Mouse (Mus musculus) bone marrow, adult 2 months (tissue): Measurements from ENCODE around the gene 2410004P03Rik. TPM values are rescaled to one million over a fixed set of nuclear protein-coding genes. Genes with fewer than 3 reads are reported as not detected.

ENCODE experiments used
- H3K27ac ChIP-seq: fragments of 200-500 bp; 2 replicates; pipeline ENCODE4 v1.5.1; 2012; ENCODE audit warnings: low read depth, mild to moderate bottlenecking, control low read depth, inconsistent platforms, low read length; ENCODE audit not compliant: control insufficient read depth, poor library complexity, insufficient read depth
- H3K4me1 ChIP-seq: fragments of 200-500 bp; 2 replicates; pipeline ENCODE4 v1.6.1; 2011; ENCODE audit warnings: low read length; ENCODE audit not compliant: control insufficient read depth, insufficient read depth
- H3K4me3 ChIP-seq: fragments of 200-500 bp; replicated peaks from 2 replicates; pipeline ENCODE3; 2011; ENCODE audit warnings: mild to moderate bottlenecking, low read depth, low read length, control low read depth; ENCODE audit not compliant: control insufficient read depth
- CTCF ChIP-seq: fragments of 200-500 bp; IDR thresholded peaks from 2 replicates; pipeline ENCODE4 v1.5.1; 2011; ENCODE audit warnings: low read length, control low read depth; ENCODE audit not compliant: control insufficient read depth, insufficient read depth
- POLR2A ChIP-seq: fragments of 200-500 bp; IDR thresholded peaks from 2 replicates; pipeline ENCODE4 v1.6.1; 2011; ENCODE audit warnings: low read depth, mild to moderate bottlenecking, control low read depth, low read length, borderline replicate concordance; ENCODE audit not compliant: control insufficient read depth
- WGBS: fragments of 180-500 bp; shearing (Covaris S2); methylation state at CpG from one replicate; pipeline ENCODE4 v1.1.7; 2018; 5-methylcytosine and 5-hydroxymethylcytosine counted together
- polyA plus RNA-seq: library from polyadenylated mRNA; stranded (reverse); fragments of >200 nt; gene quantifications from 2 replicates; pipeline ENCODE4 v1.2.4, GENCODE M21; 2011; ENCODE audit warnings: low replicate concordance; ENCODE audit not compliant: missing spikeins, insufficient read depth, insufficient read length

The 2410004P03Rik gene
- polyA plus RNA-seq, 1 experiment = 0.57 TPM

DNA sequence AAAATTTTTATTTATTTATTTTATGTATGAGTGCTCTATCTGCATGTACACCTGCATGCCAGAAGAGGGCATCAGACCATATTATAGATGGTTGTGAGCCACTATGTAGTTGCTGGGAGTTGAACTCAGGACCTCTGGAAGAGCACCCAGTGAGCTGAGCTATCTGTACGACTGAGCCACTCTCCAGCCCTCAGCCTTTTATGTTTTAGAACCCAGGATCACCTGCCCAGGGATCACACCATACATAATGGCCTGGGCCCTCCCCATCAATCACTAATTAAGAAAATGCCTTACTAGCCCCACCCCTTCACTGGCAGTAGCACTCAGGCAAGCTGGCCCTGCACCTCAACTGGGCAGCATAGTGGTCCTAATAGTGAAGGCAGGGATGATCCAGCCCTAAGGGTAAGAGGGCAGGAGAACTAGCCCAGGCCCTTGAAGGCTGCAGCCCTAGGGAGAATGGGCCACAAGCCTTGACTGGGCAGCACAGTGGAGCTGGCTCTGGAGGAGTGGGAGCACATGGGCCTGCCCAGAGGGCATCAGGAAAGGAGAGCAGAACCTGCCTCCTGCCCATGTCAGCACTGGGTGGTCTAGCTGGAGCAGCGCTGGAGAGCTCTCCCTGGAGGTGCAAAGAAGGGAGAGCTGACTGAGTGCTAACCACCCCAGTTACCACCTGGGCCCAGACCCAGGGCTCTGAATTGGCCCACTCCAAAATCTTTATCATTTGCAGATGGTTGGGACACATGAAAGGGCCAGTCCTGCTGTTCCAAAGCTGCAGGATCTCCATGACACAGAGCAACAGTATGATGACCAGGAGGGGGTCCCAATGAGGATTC lies 756 bp upstream of the 2410004P03Rik start:
- no peak overlapping the region for H3K27ac ChIP-seq
- no peak for TF ChIP-seq CTCF
- TF ChIP-seq POLR2A = no peak
- 77% methylated on average over 2 of the region's 2 CpGs for WGBS
- H3K4me1 ChIP-seq = no peaks in the 10 kb centered on the region
- H3K4me3 ChIP-seq = no peak overlapping the region

- WGBS = 92% methylated on average over 6 of the region's 6 CpGs
- Histone ChIP-seq H3K4me3 (no peak overlapping the region), H3K27ac (no peak overlapping the region), H3K4me1 (no peaks in the 10 kb centered on the region)
- TF ChIP-seq POLR2A = no peak
- no peak for TF ChIP-seq CTCF
Observed at GRCm38 (mm10) chr12:17009466-17009865, 2.1 kb downstream of the 2410004P03Rik start.

- Histone ChIP-seq H3K27ac (peak overlapping the region; percentile 99; the same call in 1 of the 2 replicates), H3K4me1 (peaks cover 10% of the 10 kb centered on the region), H3K4me3 (no peak overlapping the region)
- TF ChIP-seq POLR2A (no peak), CTCF (no peak)
- WGBS = 58% methylated on average over 4 of the region's 4 CpGs
Observed at GRCm38 (mm10) chr12:17001211-17001610, 10.3 kb downstream of the 2410004P03Rik start.

DNA sequence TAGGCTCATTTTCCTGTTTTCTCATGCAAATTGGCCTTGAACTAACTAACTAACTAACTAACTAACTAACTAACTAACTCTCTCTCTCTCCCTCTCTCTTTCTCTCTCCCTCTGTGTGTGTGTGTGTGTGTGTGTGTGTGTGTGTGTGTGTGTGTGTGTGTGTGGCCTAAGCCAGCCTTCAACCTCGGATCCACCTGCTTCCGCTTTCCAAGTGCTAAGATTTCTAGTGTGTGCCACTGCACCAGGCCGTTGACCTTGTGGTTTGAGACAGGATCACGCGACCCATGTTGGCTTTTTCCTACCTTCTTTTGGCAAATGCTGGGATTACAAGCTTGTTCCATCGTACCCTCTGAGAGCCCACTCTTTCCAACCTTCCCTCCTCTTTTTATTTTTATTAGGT lies 10.9 kb downstream of the 2410004P03Rik start:
- peak overlapping the region; percentile 99 for H3K27ac ChIP-seq
- TF ChIP-seq CTCF (no peak), POLR2A (no peak)
- H3K4me1 ChIP-seq = peaks cover 10% of the 10 kb centered on the region
- peak overlapping the region; percentile 92 for H3K4me3 ChIP-seq
- 6% methylated on average over 6 of the region's 6 CpGs for WGBS

DNA sequence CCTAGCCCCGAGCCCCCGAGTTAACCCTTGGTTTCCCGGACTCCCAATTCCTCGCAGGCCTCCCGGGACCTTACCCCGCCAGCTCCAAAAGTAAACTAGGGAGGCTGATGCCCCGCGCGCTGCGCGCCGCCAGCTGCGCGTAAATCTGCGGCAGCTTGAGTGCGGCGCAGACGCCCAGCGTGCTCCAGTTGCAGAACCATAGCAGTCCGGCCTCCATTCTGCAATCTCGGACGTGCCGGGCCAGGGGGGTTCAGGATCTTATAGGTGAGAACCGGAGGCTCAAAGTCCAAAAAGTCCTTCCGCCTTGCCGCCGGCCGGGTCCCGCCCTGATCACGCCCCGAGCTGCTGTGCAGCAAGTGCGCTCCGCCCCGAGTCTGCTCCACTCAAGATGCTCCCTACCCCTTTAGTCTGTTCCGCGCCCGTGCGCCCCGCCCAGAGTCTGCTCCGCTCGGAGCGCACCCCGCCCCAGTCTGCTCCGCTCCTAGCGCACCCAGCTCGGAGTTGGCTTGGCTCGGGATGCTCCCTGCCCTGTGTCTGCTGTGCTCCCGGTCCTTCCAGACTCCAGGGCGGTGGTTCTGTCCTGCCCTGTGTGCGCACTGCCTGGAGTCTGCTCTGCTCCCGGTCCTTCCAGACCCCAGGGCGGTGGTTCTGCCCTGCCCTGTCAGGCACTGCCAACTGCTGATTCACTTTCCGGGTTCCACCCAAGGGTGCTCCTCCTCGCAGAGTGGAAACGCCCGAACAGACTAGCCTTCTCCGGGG lies 11.6 kb downstream of the 2410004P03Rik start, which contains the start of gene Pqlc3:
Pqlc3 (minus strand) TSS at position 670 of the 759 bp plus-strand sequence.
- Histone ChIP-seq H3K4me3 (peak within 1 kb of the TSS; percentile 92), H3K27ac (peak within 1 kb of the TSS; percentile 99), H3K4me1 (peaks cover 10% of the 10 kb centered on the region)
- 1% methylated on average over 57 of the region's 57 CpGs for WGBS
- TF ChIP-seq CTCF = no peak
- TF ChIP-seq POLR2A = peak; percentile 83; the same call in 1 of the 2 replicates

- H3K4me3 ChIP-seq = peak overlapping the region; percentile 92
- H3K4me1 ChIP-seq = peaks cover 10% of the 10 kb centered on the region
- WGBS = 13% methylated on average over 10 of the region's 10 CpGs
- TF ChIP-seq CTCF (no peak), POLR2A (no peak)
- 0 out of 2 replicates have a peak overlapping the region, but pooled peaks have one; percentile 74 for H3K27ac ChIP-seq
Observed at GRCm38 (mm10) chr12:16999146-16999545, 12.4 kb downstream of the 2410004P03Rik start.

DNA sequence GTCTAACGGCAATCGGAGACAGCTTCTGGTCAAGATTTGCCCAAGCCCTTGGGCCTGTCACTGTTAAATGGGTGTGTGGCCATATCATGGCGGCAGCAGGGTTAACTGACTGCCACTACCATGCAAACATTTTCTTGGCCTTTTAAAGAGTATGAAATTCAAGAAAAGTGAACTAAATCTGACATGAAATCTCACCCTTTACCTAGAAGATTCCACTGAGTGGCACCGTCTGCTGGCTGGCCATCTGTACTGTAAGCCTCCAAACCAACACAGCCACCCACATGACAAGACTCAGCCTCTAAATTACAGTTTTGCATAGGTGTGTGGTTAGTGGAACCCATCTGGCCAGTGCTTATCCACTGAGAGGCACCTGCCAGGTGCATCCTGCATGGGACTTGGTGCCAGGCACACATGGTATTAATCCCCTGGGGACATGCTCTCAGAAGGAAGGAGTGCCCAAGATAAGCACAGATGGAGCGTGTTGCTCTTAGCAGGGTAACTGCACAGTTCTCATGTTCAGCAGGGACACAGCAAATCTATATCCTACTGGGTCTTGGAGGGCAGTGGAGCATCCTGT lies 14.6 kb downstream of the 2410004P03Rik start:
- no peak overlapping the region; the same call in 1 of the 2 replicates for H3K27ac ChIP-seq
- no peak for TF ChIP-seq POLR2A
- TF ChIP-seq CTCF = no peak
- H3K4me1 ChIP-seq = peaks cover 10% of the 10 kb centered on the region
- no peak overlapping the region for H3K4me3 ChIP-seq
- whole genome bisulfite sequencing = 77% methylated on average over 5 of the region's 5 CpGs

DNA sequence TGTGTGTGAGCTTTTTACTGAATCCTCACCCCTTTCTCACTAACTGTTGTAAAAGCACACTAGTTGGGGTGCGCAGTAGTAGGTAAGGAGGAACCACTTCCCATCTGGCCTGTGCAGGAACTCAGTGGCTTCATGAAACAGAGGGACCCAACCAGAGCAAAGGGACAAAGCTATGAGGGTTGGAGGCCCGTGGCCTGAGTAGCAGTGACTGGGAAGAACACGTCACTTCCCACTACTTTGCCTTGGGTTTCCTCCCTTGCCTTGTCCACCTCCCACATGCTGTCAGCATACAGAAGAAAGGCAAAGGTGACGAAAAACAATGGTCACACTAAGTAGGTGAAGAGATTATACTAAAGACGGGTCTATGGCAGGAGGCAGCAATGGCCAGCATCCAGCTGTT lies 15.2 kb downstream of the 2410004P03Rik start:
- Histone ChIP-seq H3K4me3 (no peak overlapping the region), H3K4me1 (peaks cover 9% of the 10 kb centered on the region), H3K27ac (no peak overlapping the region)
- WGBS = 69% methylated on average over 5 of the region's 5 CpGs
- no peak for TF ChIP-seq POLR2A
